In genomic region chr5:40882886-40883285, GRCm38 (mm10) we compare ENCODE assay signal across 19 mouse cellular contexts.
"Had no signal": no experiment of that assay in that cellular context is flagged by ENCODE, and none has a peak within 500 bp of the region (broad histone marks: within the 10 kb centered on the region; RNA-seq: fewer than 3 reads in every experiment).

No protein-coding gene starts in this region.

- H3K4me1 ChIP-seq: limb, embryonic 10.5 days; limb, embryonic 13.5 days; liver, embryonic 12.5 days; liver, embryonic 15.5 days; lung, embryonic 15.5 days; megakaryocyte, embryonic 14.5 days; stomach, embryonic 15.5 days had no signal

- H3K9me3 ChIP-seq: limb, embryonic 10.5 days; limb, embryonic 13.5 days; liver, embryonic 12.5 days; liver, embryonic 15.5 days; lung, embryonic 15.5 days; megakaryocyte, embryonic 14.5 days; stomach, embryonic 15.5 days had no signal

- H3K27me3 ChIP-seq: limb, embryonic 13.5 days; liver, embryonic 12.5 days; liver, embryonic 15.5 days; lung, embryonic 15.5 days; megakaryocyte, embryonic 14.5 days; stomach, embryonic 15.5 days had no signal

- H3K4me2 ChIP-seq: limb, embryonic 13.5 days; liver, embryonic 12.5 days; liver, embryonic 15.5 days; lung, embryonic 15.5 days; midbrain, embryonic 11.5 days; stomach, embryonic 15.5 days had no signal

- H3K27ac ChIP-seq: layer of hippocampus, adult 2 months; limb, embryonic 10.5 days; limb, embryonic 13.5 days; liver, embryonic 12.5 days; liver, embryonic 15.5 days; lung, embryonic 15.5 days; stomach, embryonic 15.5 days had no signal

- H3K4me3 ChIP-seq: layer of hippocampus, adult 2 months; limb, embryonic 10.5 days; limb, embryonic 13.5 days; liver, embryonic 12.5 days; liver, embryonic 15.5 days; lung, embryonic 15.5 days; megakaryocyte, embryonic 14.5 days; stomach, embryonic 15.5 days had no signal

- ATAC-seq: liver, embryonic 12.5 days had no signal

- H3K9ac ChIP-seq: limb, embryonic 13.5 days; liver, embryonic 12.5 days; liver, embryonic 15.5 days; lung, embryonic 15.5 days; stomach, embryonic 15.5 days had no signal

- DNase-seq: kidney, adult 8-10 months; kidney, postnatal 14 days; layer of hippocampus, adult 9-11 months; liver; lung, adult 18-20 months; lung, postnatal 10 days; lung, postnatal 36 days; right cerebral cortex, postnatal 25 days; spleen, adult 18-20 months; thymus, postnatal 25 days had no signal

- H3K36me3 ChIP-seq: limb, embryonic 10.5 days; limb, embryonic 13.5 days; liver, embryonic 12.5 days; liver, embryonic 15.5 days; lung, embryonic 15.5 days; stomach, embryonic 15.5 days had no signal
